Mouse (Mus musculus) heart, embryonic 14.5 days (tissue): ENCODE results near the gene Adamtsl5. TPM values are rescaled to one million over a fixed set of nuclear protein-coding genes. Genes with fewer than 3 reads are reported as not detected.

Experiments used
- ATAC-seq: fragments of 200-750 bp; cut with Nextera tagmentation; 2 replicates; pipeline ENCODE4 v1.8.0; 2017; ENCODE audit warnings: low read depth, moderate TSS enrichment; ENCODE audit not compliant: insufficient number of reproducible peaks, insufficient read depth, low FRiP score
- H3K27ac ChIP-seq, 2 experiments: fragments of 200-500 bp in 1 of 2; fragments of 300-500 bp in 1 of 2; sonication (generic) in 1 of 2; replicated peaks in 1 of 2; 2 replicates each; pipeline ENCODE4 v1.5.1; 2012 to 2014; ENCODE audit warnings: low read depth in 2 of 2, low read length in 2 of 2, control low read depth in 1 of 2, mild to moderate bottlenecking in 1 of 2, mixed read lengths in 1 of 2; ENCODE audit not compliant: control insufficient read depth in 1 of 2, insufficient read depth in 1 of 2
- H3K27me3 ChIP-seq: fragments of 300-500 bp; sonication (generic); 2 replicates; pipeline ENCODE4 v1.6.1; 2014; ENCODE audit warnings: mild to moderate bottlenecking, low read length, control low read depth; ENCODE audit not compliant: control insufficient read depth, insufficient read depth
- H3K36me3 ChIP-seq: fragments of 300-500 bp; sonication (generic); 2 replicates; pipeline ENCODE4 v1.6.1; 2014; ENCODE audit warnings: mild to moderate bottlenecking, control low read depth, low read length, mixed read lengths; ENCODE audit not compliant: control insufficient read depth, insufficient read depth
- H3K4me1 ChIP-seq, 2 experiments: fragments of 200-500 bp in 1 of 2; fragments of 300-500 bp in 1 of 2; sonication (generic) in 1 of 2; 2 replicates each; pipeline ENCODE4 v1.6.1; 2012 to 2014; ENCODE audit warnings: low read length in 2 of 2, control low read depth in 1 of 2, mixed read lengths in 1 of 2; ENCODE audit not compliant: control insufficient read depth in 2 of 2, insufficient read depth in 2 of 2
- H3K4me2 ChIP-seq: fragments of 300-500 bp; sonication (generic); 2 replicates; pipeline ENCODE4 v1.6.1; 2014; ENCODE audit warnings: mild to moderate bottlenecking, low read length
- H3K4me3 ChIP-seq, 2 experiments: fragments of 200-500 bp in 1 of 2; fragments of 300-500 bp in 1 of 2; sonication (generic) in 1 of 2; 2 replicates each; pipeline ENCODE4 v1.5.1; 2012 to 2014; ENCODE audit warnings: low read length in 2 of 2, mild to moderate bottlenecking in 2 of 2, control low read depth in 1 of 2, low read depth in 1 of 2, moderate library complexity in 1 of 2; ENCODE audit not compliant: control insufficient read depth in 1 of 2, insufficient read depth in 1 of 2
- H3K9ac ChIP-seq: fragments of 300-500 bp; sonication (generic); 2 replicates; pipeline ENCODE4 v1.6.1; 2014; ENCODE audit warnings: mild to moderate bottlenecking, low read length
- H3K9me3 ChIP-seq: fragments of 300-500 bp; sonication (generic); 2 replicates; pipeline ENCODE4 v1.6.1; 2016; ENCODE audit warnings: low read length, control low read depth; ENCODE audit not compliant: control insufficient read depth
- WGBS: fragments of 180-500 bp; shearing (Covaris S2); extraction: QIAGEN DNeasy Blood & Tissue Kit; methylation state at CpG from one replicate; pipeline ENCODE4 v1.1.7; 2014; 5-methylcytosine and 5-hydroxymethylcytosine counted together
- polyA plus RNA-seq: library from polyadenylated mRNA; unstranded; fragments of >200 nt; fragmentation: Nextera tagmentation; extraction: Ambion mirVana; gene quantifications from 2 replicates; pipeline ENCODE4 v1.2.1, GENCODE M21; 2014

Adamtsl5 gene
- polyA plus RNA-seq, 1 experiment from 2014 or later: 7.8 TPM

DNA sequence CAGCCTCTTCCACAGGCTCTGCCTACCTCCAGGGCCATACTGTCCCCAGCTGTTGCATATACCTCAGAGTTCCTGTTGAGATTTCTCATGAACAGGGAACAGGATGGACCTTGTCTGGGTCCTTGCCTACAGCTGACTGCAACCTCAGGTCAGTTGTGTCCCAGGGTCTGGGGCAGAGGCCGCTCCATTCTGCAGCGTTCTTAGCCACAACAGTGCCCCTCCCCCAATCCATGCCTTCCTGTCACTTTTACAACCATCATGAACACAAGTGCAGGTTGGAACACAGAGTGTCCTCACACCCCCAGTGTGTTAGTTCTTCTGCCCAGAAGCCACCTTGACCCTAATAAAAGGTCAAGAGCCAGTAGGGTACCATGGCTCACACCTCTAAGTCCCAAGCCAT lies 40.5 kb upstream of the Adamtsl5 start:
- ATAC-seq: no peak
- no peak overlapping the region for H3K4me3 ChIP-seq
- H3K27ac ChIP-seq: no peak overlapping the region
- no peaks in the 10 kb centered on the region for H3K9me3 ChIP-seq
- 46% methylated on average over 2 of the region's 2 CpGs for WGBS
- no peak overlapping the region; the same call in 1 of the 2 replicates for H3K9ac ChIP-seq
- peak overlapping the region; percentile 96; the same call in 1 of the 2 replicates for H3K4me2 ChIP-seq
- peaks cover 23 to 26% of the 10 kb centered on the region in 2 experiments for H3K4me1 ChIP-seq
- H3K36me3 ChIP-seq: peaks cover 47% of the 10 kb centered on the region
- no peaks in the 10 kb centered on the region for H3K27me3 ChIP-seq

DNA sequence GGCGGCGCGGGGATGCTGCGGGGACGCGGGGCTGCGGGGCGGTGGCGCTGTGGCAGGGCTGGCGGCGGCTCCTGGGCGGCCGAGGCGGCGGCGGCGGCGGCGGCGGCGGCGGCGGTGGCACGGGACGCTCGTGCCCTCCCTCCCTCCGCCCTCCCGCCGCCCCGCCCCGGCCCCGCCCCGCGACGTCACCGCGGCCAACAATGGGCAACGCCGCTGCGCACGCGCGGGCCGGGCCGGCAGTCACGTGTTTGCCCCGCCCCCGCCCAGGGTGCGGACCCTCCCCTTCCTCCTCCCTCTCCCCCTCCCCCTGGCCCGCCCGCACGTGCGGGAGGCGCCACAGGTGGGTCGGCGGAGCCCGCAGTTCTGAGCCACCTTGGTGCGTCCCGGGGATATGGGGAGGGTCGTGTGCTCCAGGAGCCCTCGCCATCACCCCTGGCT lies 39.3 kb upstream of the Adamtsl5 start, which contains the start of gene Mex3d:
TSS of gene Mex3d (minus strand) at position 138 of the 438 bp plus-strand sequence.
- Histone ChIP-seq H3K4me3 (peak within 1 kb of the TSS; percentile 70 to 86), H3K9me3 (no peaks in the 10 kb centered on the region), H3K4me2 (peak within 1 kb of the TSS; percentile 96), H3K27me3 (no peaks in the 10 kb centered on the region), H3K9ac (peak within 1 kb of the TSS; percentile 96), H3K36me3 (peaks cover 47% of the 10 kb centered on the region), H3K27ac (peak within 1 kb of the TSS; percentile 85 to 89), H3K4me1 (peaks cover 23 to 30% of the 10 kb centered on the region in 2 experiments)
- 1% methylated on average over 14 of the region's 61 CpGs for WGBS
- peak; percentile 72 for ATAC-seq

DNA sequence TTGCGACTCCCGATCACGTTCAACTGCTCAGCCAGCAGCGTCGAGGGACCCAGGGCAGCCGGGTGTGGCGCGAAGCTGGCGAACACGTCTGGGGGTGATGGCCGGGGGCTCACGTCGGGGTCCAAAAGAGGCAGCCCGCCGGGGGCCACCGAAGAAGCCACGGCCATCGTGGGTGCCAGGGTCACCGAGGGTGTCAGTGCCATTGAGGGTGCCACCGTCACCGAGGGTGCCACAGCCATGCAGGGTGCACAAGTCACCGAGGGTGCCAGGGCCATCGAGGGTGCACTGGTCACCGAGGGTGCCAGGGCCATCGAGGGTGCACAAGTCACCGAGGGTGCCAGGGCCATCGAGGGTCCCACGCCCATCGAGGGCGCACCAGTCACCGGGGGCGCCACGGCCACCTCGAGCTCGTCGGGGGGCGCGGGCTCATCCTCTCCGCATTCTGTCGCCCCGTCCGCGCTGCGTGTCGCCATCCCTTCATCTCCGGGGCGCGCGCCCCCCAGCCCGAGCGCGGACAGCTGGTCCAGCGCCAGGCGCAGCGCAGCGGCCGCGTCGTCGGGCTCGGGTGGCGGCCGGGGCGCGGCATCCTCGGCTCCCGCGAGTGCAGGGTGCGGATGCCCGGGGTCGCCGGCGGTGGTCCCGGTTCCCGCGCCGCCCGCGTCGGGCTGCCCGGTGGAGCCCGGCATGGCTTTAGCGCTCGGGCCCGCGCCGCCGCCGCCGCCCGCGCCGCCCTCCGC lies 38.7 kb upstream of the Adamtsl5 start:
- H3K4me2 ChIP-seq: peak overlapping the region; percentile 96
- peak overlapping the region; percentile 85 to 89 for H3K27ac ChIP-seq
- H3K4me3 ChIP-seq: peak overlapping the region; percentile 63 to 86
- H3K9me3 ChIP-seq: no peaks in the 10 kb centered on the region
- under 1% methylated on average over 89 of the region's 94 CpGs for WGBS
- H3K4me1 ChIP-seq: peaks cover 23 to 30% of the 10 kb centered on the region in 2 experiments
- no peaks in the 10 kb centered on the region for H3K27me3 ChIP-seq
- peaks cover 47% of the 10 kb centered on the region for H3K36me3 ChIP-seq
- ATAC-seq: peak; percentile 0; the same call in 1 of the 2 replicates
- peak overlapping the region; percentile 96 for H3K9ac ChIP-seq

DNA sequence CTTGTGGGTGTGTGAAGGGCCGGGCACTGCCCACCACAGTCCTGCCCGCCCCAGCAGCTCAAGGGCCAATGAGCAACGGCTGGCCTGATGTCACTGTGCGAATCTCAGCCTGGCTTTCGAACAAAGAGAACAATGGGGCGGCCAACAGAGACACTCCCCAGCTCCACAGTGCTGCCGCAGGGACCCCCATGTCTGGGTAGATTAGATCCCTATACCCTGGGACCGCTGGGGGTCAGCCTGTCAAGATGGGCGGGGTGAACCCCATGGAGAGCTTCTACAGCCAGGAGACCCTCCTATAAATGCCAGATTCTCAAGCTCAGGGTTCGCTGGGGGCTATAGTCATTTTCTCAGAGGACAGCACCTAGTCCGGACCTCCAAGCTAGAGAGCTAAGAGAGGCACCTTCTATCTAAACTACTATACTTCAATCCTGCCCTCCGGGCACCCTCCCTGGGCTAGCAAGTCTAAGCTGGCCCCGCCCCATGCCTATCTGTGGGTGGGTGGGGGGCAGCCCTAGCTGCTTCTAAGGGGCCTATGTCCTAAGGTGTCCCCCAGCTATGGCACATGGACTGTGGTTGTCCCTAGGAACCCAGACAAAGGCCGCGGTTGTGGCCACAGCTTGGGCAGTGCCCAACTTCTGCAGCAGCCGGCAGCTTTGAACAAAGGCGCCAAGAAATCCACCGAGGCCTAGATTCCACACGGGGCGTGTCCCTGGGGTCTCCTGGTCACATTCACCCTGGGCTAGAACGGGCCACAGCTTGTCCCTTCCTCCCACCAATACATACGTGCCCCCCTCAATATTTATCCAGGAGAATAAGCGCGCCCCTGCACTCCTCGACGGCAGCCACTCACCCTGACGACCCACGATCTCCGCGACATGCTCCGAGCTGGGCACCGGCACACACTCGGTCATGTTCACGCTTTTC lies 37.9 kb upstream of the Adamtsl5 start:
- 2% methylated on average over 34 of the region's 34 CpGs for WGBS
- peak; percentile 49 for ATAC-seq
- H3K9ac ChIP-seq: peak overlapping the region; percentile 96
- H3K4me2 ChIP-seq: peak overlapping the region; percentile 96
- H3K4me1 ChIP-seq: peaks cover 23 to 30% of the 10 kb centered on the region in 2 experiments
- H3K36me3 ChIP-seq: peaks cover 47% of the 10 kb centered on the region
- peak overlapping the region; percentile 85 to 89 for H3K27ac ChIP-seq
- H3K9me3 ChIP-seq: no peaks in the 10 kb centered on the region
- no peaks in the 10 kb centered on the region for H3K27me3 ChIP-seq
- H3K4me3 ChIP-seq: peak overlapping the region; percentile 63 to 86

DNA sequence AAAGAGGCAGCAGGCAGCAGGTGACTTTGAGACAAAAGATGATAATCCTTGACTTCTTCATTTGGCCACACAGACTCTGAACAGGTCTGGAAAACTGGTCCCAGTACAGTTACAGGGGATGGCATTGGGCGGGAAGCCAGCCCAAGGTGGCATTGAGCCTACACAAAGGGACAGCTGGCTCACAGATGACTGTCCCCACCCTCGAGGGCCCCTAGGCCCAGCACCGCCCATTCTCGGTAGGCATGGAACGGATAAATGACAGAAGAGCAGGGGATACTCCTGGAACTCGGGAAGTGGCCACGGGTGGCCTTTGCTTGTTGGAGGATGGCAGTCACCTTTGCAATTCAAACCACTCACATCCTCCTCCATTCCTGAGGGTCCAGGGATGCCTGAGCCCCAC lies 37.1 kb upstream of the Adamtsl5 start:
- 26% methylated on average over 7 of the region's 7 CpGs for WGBS
- Histone ChIP-seq H3K9me3 (no peaks in the 10 kb centered on the region), H3K4me1 (peaks cover 23 to 30% of the 10 kb centered on the region in 2 experiments), H3K4me2 (peak overlapping the region; percentile 96), H3K36me3 (peaks cover 46% of the 10 kb centered on the region), H3K27ac (peak overlapping the region in 1 of 2 experiments; percentile 85; a peak in 2 of 4 replicates), H3K27me3 (no peaks in the 10 kb centered on the region), H3K9ac (peak overlapping the region; percentile 96), H3K4me3 (peak overlapping the region; percentile 63 to 86)
- no peak for ATAC-seq

DNA sequence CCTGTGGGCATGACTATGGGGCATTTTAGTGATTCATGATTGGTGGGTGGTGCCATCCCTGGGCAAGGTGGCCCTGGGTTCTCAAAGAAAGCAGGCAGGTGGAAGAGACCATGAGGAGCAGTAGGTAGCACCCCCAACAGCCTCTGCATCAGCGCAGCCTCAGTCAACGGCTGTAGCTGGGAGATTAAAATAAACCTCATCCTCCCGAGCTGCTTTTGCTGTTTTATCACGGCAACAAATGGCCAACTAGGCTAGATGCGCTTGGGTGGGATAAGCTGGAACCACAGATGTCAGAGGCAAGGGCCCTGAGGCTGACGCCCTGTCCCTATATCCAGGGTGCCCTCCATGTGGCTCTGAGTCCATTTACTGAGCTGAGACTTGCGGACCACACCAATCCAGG lies 36.5 kb upstream of the Adamtsl5 start:
- ATAC-seq: no peak
- Histone ChIP-seq H3K9ac (peak overlapping the region; percentile 96; the same call in 1 of the 2 replicates), H3K4me2 (peak overlapping the region; percentile 96), H3K4me3 (peak overlapping the region; percentile 63 to 86; a peak in 3 of 4 replicates), H3K27ac (no peak overlapping the region), H3K27me3 (no peaks in the 10 kb centered on the region), H3K9me3 (no peaks in the 10 kb centered on the region), H3K4me1 (peaks cover 23 to 30% of the 10 kb centered on the region in 2 experiments), H3K36me3 (peaks cover 51% of the 10 kb centered on the region)
- 71% methylated on average over 7 of the region's 7 CpGs for WGBS

DNA sequence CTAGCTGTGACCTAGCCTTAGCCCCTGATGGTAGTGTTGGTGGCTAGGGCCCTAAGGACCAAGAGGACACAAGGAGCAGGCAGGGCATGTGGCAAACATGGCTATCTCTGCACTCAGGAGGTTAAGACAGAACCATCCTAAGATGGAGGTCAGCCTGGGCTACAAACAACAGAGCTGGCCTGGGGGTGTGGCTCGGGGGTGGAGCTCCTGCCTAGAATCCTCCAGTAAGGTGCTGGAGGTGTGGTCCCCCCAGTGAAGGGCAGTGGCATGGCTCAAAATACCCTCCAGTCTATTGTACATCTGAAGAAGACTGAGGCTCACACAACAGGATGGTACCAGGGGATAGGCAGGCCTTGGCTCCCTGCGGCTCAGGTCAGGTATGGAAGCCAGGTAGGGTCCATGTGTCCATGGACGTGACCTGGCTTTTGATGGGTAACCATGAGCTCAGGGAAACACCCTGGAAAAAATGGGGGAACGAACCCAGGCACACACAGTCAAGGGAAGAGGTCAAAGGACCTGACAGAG lies 36.0 kb upstream of the Adamtsl5 start:
- Histone ChIP-seq H3K9me3 (no peaks in the 10 kb centered on the region), H3K27ac (no peak overlapping the region), H3K4me1 (peaks cover 23 to 30% of the 10 kb centered on the region in 2 experiments), H3K4me2 (0 out of 2 replicates have a peak overlapping the region, but pooled peaks have one; percentile 96), H3K9ac (peak overlapping the region; percentile 41), H3K36me3 (peaks cover 55% of the 10 kb centered on the region), H3K4me3 (no peak overlapping the region), H3K27me3 (no peaks in the 10 kb centered on the region)
- 83% methylated on average over 4 of the region's 4 CpGs for WGBS
- no peak for ATAC-seq
